Mouse (Mus musculus): ENCODE results near the gene Unk. TPM values are rescaled to one million over a fixed set of nuclear protein-coding genes. Genes with fewer than 3 reads are reported as not detected.

The Unk gene
- polyA plus RNA-seq, 1 experiment from 2014 or later: 19.3 TPM

DNA sequence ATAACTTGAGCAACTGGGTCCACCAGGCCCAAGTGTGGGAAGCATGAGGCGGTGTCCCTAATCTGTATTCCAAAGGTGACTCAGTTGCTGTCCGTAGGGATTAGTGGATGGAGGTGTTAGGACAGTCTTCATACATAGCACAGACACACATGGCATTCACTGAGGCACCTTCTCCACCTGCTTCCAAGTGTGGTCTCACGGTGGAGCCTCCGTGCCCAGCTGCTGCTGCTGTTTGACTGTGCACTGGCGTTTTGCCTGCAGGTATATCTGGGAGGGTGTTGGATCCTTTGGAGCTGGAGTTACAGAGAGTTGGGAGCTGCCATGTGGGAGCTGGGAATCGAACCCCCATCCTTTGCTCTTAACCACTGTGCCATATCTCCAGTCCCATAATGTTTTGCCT is 4.5 kb downstream of the Unk start:
- peaks cover 5 to 12% of the 10 kb centered on the region in 2 experiments for H3K4me1 ChIP-seq (ENCODE audit: control insufficient read depth in 2 of 2, insufficient read depth in 2 of 2, low read length in 2 of 2)
- H3K4me3 ChIP-seq (ENCODE audit: control insufficient read depth in 1 of 2, insufficient read depth in 1 of 2, low read depth in 1 of 2, low read length in 2 of 2): no peak overlapping the region
- H3K9me3 ChIP-seq (ENCODE audit: control insufficient read depth, low read length): no peaks in the 10 kb centered on the region
- ATAC-seq (ENCODE audit: insufficient number of reproducible peaks, insufficient read depth, low FRiP score, low read depth): no peak
- H3K36me3 ChIP-seq (ENCODE audit: control insufficient read depth, insufficient read depth, low read length): peaks cover 25% of the 10 kb centered on the region
- no peak overlapping the region for H3K27ac ChIP-seq (replicated peaks in 1 of 2; ENCODE audit: control insufficient read depth in 1 of 2, insufficient read depth in 1 of 2, low read depth in 2 of 2, low read length in 2 of 2)
- no peak overlapping the region for H3K9ac ChIP-seq (ENCODE audit: low read length)
- no peaks in the 10 kb centered on the region for H3K27me3 ChIP-seq (ENCODE audit: control insufficient read depth, insufficient read depth, low read length)
- 91% methylated on average over 6 of the region's 6 CpGs for WGBS
- H3K4me2 ChIP-seq (ENCODE audit: low read length): no peak overlapping the region

DNA sequence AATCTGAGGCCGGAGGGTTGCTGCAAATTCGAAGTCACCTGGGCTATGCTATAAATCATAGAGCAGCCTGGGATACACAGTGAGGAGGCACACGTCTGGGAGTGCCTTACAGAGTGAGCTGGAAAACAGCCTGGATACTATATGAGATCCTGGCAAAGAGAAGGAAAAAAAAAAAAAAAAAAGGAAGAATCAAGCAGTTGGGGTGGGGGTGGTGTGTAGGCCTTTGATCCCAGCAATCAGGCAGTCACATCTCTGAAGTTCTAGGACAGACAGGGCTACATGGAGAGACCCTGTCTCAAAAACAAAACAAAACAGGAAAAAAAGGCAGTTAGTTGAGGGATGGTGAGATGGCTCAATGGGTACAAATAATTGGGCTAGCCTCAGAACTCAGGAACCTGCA is 6.5 kb downstream of the Unk start:
- Histone ChIP-seq H3K36me3 (ENCODE audit: control insufficient read depth, insufficient read depth, low read length) (peaks cover 37% of the 10 kb centered on the region), H3K9me3 (ENCODE audit: control insufficient read depth, low read length) (no peaks in the 10 kb centered on the region), H3K4me1 (ENCODE audit: control insufficient read depth in 2 of 2, insufficient read depth in 2 of 2, low read length in 2 of 2) (peaks cover under 1 to 2% of the 10 kb centered on the region in 2 experiments; a peak in 2 of 4 replicates), H3K4me3 (ENCODE audit: control insufficient read depth in 1 of 2, insufficient read depth in 1 of 2, low read depth in 1 of 2, low read length in 2 of 2) (no peak overlapping the region), H3K9ac (ENCODE audit: low read length) (no peak overlapping the region), H3K27ac (replicated peaks in 1 of 2; ENCODE audit: control insufficient read depth in 1 of 2, insufficient read depth in 1 of 2, low read depth in 2 of 2, low read length in 2 of 2) (no peak overlapping the region), H3K4me2 (ENCODE audit: low read length) (no peak overlapping the region), H3K27me3 (ENCODE audit: control insufficient read depth, insufficient read depth, low read length) (no peaks in the 10 kb centered on the region)
- ATAC-seq (ENCODE audit: insufficient number of reproducible peaks, insufficient read depth, low FRiP score, low read depth): no peak
- 92% methylated on average over 3 of the region's 3 CpGs for WGBS

DNA sequence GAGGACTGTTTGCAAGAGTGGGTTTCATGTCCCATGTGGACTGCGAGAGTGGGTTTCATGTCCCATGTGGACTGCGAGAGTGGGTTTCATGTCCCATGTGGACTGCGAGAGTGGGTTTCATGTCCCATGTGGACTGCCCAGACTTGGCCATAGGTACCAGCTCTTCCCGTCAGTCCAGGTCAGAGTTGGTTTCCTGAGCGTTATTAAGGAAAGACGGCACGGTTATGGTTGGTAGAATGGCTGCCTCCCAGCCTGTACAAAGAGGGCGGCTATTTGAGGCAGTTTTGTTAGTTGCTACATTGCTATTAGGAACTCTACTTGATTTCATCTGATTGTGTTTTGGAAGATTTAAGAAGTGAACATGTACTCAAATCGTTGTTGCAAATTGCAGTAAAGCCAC is 7.7 kb downstream of the Unk start:
- ATAC-seq (ENCODE audit: insufficient number of reproducible peaks, insufficient read depth, low FRiP score, low read depth): no peak
- WGBS: 96% methylated on average over 9 of the region's 9 CpGs
- Histone ChIP-seq H3K4me2 (ENCODE audit: low read length) (no peak overlapping the region), H3K4me1 (ENCODE audit: control insufficient read depth in 2 of 2, insufficient read depth in 2 of 2, low read length in 2 of 2) (no peaks in the 10 kb centered on the region), H3K27ac (replicated peaks in 1 of 2; ENCODE audit: control insufficient read depth in 1 of 2, insufficient read depth in 1 of 2, low read depth in 2 of 2, low read length in 2 of 2) (no peak overlapping the region), H3K27me3 (ENCODE audit: control insufficient read depth, insufficient read depth, low read length) (no peaks in the 10 kb centered on the region), H3K9ac (ENCODE audit: low read length) (no peak overlapping the region), H3K36me3 (ENCODE audit: control insufficient read depth, insufficient read depth, low read length) (peaks cover 42% of the 10 kb centered on the region), H3K9me3 (ENCODE audit: control insufficient read depth, low read length) (no peaks in the 10 kb centered on the region), H3K4me3 (ENCODE audit: control insufficient read depth in 1 of 2, insufficient read depth in 1 of 2, low read depth in 1 of 2, low read length in 2 of 2) (no peak overlapping the region)

DNA sequence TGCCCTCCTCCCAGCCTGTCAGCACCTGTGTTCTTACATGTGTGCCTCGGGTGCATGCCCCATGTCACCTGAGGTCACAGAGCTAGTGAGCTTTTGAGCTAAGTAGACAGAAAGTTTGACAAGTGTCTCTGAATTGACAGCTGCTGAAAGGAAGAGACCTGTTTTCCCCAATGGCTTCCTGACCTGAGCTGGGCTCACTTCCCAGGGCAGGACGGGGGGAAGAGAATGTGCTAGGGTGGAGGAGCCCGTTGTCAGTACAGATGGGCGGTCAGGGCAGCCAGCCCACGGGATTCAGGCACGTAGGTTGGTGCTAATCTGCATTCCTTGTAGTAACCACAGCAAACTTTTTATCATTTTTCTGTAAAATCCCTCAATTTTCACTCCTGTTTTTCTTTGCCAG is 10.5 kb downstream of the Unk start:
- H3K4me1 ChIP-seq (ENCODE audit: control insufficient read depth in 2 of 2, insufficient read depth in 2 of 2, low read length in 2 of 2): no peaks in the 10 kb centered on the region

DNA sequence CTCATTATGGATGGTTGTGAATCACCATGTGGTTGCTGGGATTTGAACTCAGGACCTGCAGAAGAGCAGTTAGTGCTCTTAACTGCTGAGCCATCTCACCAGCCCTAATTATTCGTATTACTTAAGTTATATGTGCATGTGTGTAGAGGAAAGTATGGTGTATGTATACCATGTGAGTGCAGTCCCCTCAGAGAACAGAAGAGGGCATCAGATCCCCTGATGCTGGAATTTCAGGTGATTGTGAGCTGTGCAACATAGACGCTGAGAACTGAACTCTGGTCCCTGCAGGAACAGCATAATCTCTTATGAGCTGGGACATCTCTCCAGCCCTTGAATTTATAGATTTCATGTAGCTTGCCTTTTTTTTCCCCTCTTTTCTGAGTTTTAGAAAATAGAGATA is 11.7 kb downstream of the Unk start:
- no peak overlapping the region for H3K4me3 ChIP-seq (ENCODE audit: control insufficient read depth in 1 of 2, insufficient read depth in 1 of 2, low read depth in 1 of 2, low read length in 2 of 2)
- no peaks in the 10 kb centered on the region for H3K9me3 ChIP-seq (ENCODE audit: control insufficient read depth, low read length)
- no peak overlapping the region for H3K27ac ChIP-seq (replicated peaks in 1 of 2; ENCODE audit: control insufficient read depth in 1 of 2, insufficient read depth in 1 of 2, low read depth in 2 of 2, low read length in 2 of 2)
- H3K4me1 ChIP-seq (ENCODE audit: control insufficient read depth in 2 of 2, insufficient read depth in 2 of 2, low read length in 2 of 2): no peaks in the 10 kb centered on the region
- H3K36me3 ChIP-seq (ENCODE audit: control insufficient read depth, insufficient read depth, low read length): peaks cover 52% of the 10 kb centered on the region
- no peak overlapping the region for H3K9ac ChIP-seq (ENCODE audit: low read length)
- no peaks in the 10 kb centered on the region for H3K27me3 ChIP-seq (ENCODE audit: control insufficient read depth, insufficient read depth, low read length)
- H3K4me2 ChIP-seq (ENCODE audit: low read length): no peak overlapping the region
- 97% methylated on average over 2 of the region's 2 CpGs for WGBS
- ATAC-seq (ENCODE audit: insufficient number of reproducible peaks, insufficient read depth, low FRiP score, low read depth): no peak

More for the DNA sequence above, 10.5 kb downstream of the Unk start:
- WGBS: 61% methylated on average over 6 of the region's 6 CpGs
- Histone ChIP-seq H3K9me3 (ENCODE audit: control insufficient read depth, low read length) (no peaks in the 10 kb centered on the region), H3K4me3 (ENCODE audit: control insufficient read depth in 1 of 2, insufficient read depth in 1 of 2, low read depth in 1 of 2, low read length in 2 of 2) (no peak overlapping the region), H3K27ac (replicated peaks in 1 of 2; ENCODE audit: control insufficient read depth in 1 of 2, insufficient read depth in 1 of 2, low read depth in 2 of 2, low read length in 2 of 2) (no peak overlapping the region), H3K4me2 (ENCODE audit: low read length) (no peak overlapping the region), H3K36me3 (ENCODE audit: control insufficient read depth, insufficient read depth, low read length) (peaks cover 51% of the 10 kb centered on the region), H3K9ac (ENCODE audit: low read length) (no peak overlapping the region), H3K27me3 (ENCODE audit: control insufficient read depth, insufficient read depth, low read length) (no peaks in the 10 kb centered on the region)
- no peak for ATAC-seq (ENCODE audit: insufficient number of reproducible peaks, insufficient read depth, low FRiP score, low read depth)

DNA sequence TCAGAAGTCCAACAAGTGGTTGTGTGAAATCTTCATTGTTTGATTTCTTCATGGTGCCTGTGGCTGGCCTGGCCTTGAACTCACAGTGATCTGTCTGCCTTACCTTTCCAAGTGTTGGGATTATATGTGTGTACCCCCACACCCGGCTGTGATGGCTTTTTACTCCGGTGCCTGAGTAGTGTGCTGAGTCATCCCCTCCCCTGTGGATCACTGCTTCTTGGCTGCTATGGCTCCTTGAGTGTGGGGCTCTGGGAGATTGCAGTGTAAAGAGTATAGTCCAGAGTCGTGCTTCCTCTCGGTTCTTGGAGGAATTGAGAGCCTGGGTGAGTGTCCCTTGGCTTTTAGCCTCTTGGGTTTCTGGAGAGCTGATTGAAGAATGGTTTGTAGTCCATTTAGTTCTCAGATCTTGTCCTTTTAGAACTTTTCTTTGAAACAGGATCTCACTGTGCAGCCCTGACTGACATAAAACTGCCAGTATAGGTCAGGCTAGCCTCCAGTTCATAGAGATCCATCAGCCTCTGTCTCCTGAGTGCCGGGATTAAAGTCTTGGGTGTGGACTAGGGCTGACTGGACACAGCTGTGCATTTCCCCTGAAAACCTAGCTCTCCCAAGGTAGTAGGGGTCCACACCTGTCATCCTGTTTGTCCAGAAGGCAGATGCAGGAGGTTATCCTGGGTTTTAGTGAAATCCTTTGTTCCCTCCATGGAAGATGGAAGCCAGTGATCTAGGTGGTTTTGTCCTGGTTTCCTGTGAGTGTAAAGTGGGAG is 12.4 kb downstream of the Unk start:
- 87% methylated on average over 5 of the region's 5 CpGs for WGBS
- ATAC-seq (ENCODE audit: insufficient number of reproducible peaks, insufficient read depth, low FRiP score, low read depth): no peak
- H3K9me3 ChIP-seq (ENCODE audit: control insufficient read depth, low read length): no peaks in the 10 kb centered on the region
- peaks cover 59% of the 10 kb centered on the region for H3K36me3 ChIP-seq (ENCODE audit: control insufficient read depth, insufficient read depth, low read length)
- H3K9ac ChIP-seq (ENCODE audit: low read length): no peak overlapping the region
- no peaks in the 10 kb centered on the region for H3K4me1 ChIP-seq (ENCODE audit: control insufficient read depth in 2 of 2, insufficient read depth in 2 of 2, low read length in 2 of 2)
- no peaks in the 10 kb centered on the region for H3K27me3 ChIP-seq (ENCODE audit: control insufficient read depth, insufficient read depth, low read length)
- no peak overlapping the region for H3K4me2 ChIP-seq (ENCODE audit: low read length)
- no peak overlapping the region for H3K4me3 ChIP-seq (ENCODE audit: control insufficient read depth in 1 of 2, insufficient read depth in 1 of 2, low read depth in 1 of 2, low read length in 2 of 2)
- H3K27ac ChIP-seq (replicated peaks in 1 of 2; ENCODE audit: control insufficient read depth in 1 of 2, insufficient read depth in 1 of 2, low read depth in 2 of 2, low read length in 2 of 2): no peak overlapping the region

DNA sequence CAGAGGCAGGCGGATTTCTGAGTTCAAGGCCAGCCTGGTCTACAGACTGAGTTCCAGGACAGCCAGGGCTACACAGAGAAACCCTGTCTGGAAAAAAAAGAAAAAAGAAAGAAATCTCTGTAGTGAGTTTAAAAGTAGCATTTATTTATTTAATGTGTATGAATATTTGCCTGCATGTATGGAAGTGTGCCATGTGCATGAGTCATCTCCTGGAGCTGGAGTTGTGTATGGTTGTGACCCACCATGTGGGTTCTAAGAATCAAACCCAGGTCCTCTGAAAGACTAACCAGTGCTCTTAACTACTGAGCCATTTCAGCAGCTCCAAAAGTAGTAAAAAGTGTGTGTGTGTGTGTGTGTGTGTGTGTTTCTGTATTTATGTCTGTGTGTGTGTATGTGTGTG is 13.2 kb downstream of the Unk start:
- Histone ChIP-seq H3K36me3 (ENCODE audit: control insufficient read depth, insufficient read depth, low read length) (peaks cover 66% of the 10 kb centered on the region), H3K4me1 (ENCODE audit: control insufficient read depth in 2 of 2, insufficient read depth in 2 of 2, low read length in 2 of 2) (no peaks in the 10 kb centered on the region), H3K9me3 (ENCODE audit: control insufficient read depth, low read length) (no peaks in the 10 kb centered on the region), H3K27ac (replicated peaks in 1 of 2; ENCODE audit: control insufficient read depth in 1 of 2, insufficient read depth in 1 of 2, low read depth in 2 of 2, low read length in 2 of 2) (no peak overlapping the region), H3K4me2 (ENCODE audit: low read length) (no peak overlapping the region), H3K27me3 (ENCODE audit: control insufficient read depth, insufficient read depth, low read length) (no peaks in the 10 kb centered on the region), H3K9ac (ENCODE audit: low read length) (no peak overlapping the region), H3K4me3 (ENCODE audit: control insufficient read depth in 1 of 2, insufficient read depth in 1 of 2, low read depth in 1 of 2, low read length in 2 of 2) (no peak overlapping the region)
- WGBS: 95% methylated on average over 1 of the region's 1 CpGs
- ATAC-seq (ENCODE audit: insufficient number of reproducible peaks, insufficient read depth, low FRiP score, low read depth): no peak

DNA sequence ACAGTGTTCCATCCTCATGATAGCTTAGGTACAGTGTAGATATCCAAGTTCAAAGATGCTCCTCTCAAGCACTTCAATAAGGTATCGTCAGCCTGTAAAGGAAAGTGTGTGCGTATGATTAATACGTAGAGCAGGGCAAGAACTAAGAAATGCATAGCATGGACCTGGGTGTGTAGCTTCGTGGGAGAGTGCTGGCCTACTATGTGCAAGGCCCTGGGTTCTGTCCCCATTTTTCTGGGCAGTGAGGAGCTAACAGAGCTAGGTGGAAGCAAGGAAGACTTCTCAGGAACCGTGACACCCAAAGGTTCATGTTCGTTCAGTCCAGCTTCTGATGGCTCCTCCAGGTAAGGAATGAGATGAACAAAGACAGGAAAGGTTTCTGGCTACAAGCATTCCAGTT is 15.1 kb downstream of the Unk start:
- Histone ChIP-seq H3K4me3 (ENCODE audit: control insufficient read depth in 1 of 2, insufficient read depth in 1 of 2, low read depth in 1 of 2, low read length in 2 of 2) (no peak overlapping the region), H3K4me1 (ENCODE audit: control insufficient read depth in 2 of 2, insufficient read depth in 2 of 2, low read length in 2 of 2) (no peaks in the 10 kb centered on the region), H3K4me2 (ENCODE audit: low read length) (no peak overlapping the region), H3K27ac (replicated peaks in 1 of 2; ENCODE audit: control insufficient read depth in 1 of 2, insufficient read depth in 1 of 2, low read depth in 2 of 2, low read length in 2 of 2) (no peak overlapping the region), H3K27me3 (ENCODE audit: control insufficient read depth, insufficient read depth, low read length) (no peaks in the 10 kb centered on the region), H3K9ac (ENCODE audit: low read length) (no peak overlapping the region), H3K9me3 (ENCODE audit: control insufficient read depth, low read length) (no peaks in the 10 kb centered on the region), H3K36me3 (ENCODE audit: control insufficient read depth, insufficient read depth, low read length) (peaks cover 68% of the 10 kb centered on the region)
- 94% methylated on average over 6 of the region's 6 CpGs for WGBS
- no peak for ATAC-seq (ENCODE audit: insufficient number of reproducible peaks, insufficient read depth, low FRiP score, low read depth)
